Mouse (Mus musculus): ENCODE results near the gene Ptpn1.

DNA sequence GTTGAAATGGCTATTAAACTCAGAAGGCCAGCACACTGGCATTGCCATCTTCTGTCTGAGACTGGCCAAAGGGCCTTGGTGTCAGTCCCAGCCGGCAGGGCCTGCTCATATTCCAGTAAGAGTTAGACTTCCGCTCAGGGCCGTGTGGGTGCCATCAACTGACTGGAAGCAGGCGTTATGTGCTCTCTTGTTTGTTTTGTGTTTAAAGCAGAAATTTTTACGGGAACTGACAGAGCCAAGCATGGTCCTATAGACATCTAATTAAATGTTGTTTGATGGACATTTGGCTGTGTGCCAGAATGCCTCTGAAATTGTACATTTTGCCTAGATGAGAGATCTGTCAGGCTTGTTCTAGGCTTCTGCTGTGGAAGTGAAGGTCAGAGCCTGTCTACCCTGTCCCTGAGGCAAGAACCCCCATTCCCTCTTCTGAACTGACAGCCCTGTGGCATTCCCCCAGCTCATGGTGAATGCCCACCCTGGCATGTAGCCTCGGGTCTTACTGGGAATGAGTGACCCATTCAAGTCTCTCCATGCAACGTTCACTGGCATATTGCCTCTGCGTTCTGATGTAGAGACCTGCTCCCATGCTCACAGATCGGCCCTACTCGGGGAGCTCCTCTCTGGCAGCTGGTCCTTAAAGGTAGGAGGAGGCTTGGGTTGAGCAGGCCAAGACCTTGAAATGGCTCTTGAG is 38.1 kb downstream of the Ptpn1 start:
- TF ChIP-seq CTCF (IDR thresholded peaks at IDR 0.05; ENCODE audit: low read depth) (no peak), EP300 (IDR thresholded peaks at IDR 0.05; ENCODE audit: low read depth) (no peak)

Measured in liver, embryonic 14.5 days (tissue).